ENCODE assay signal across 9 mouse cellular contexts in the genomic region with DNA sequence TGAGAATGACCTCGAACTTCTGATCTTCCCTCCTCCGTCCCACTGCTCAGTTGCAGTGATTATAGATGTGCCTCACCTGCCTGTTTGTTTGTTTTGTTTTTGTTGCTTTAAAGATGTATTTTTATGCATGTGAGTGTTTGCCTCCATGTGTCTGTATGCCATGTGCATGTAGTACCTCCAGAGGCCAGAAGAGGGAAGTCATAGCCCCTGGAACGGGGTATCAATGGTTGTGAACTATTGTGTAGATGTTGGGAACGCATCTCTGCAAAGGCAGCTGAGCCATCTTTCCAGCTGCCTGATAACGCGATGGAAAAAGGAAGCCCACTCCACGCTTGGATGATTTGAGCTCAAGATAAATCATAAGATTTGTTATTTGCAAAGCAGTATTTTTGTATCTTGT.
A peak's percentile ranks its signal among the peaks of the same experiment; 100 is the strongest.
DNase-seq lines count a peak whose midpoint lies in the region; ATAC-seq lines count a peak whose summit lies in the region.
"Had no signal": no experiment of that assay in that cellular context is flagged by ENCODE, and none has a peak within 500 bp of the region (broad histone marks: within the 10 kb centered on the region; RNA-seq: fewer than 3 reads in every experiment).

No protein-coding gene starts in this region.

- no peak overlapping the region for H3K4me3 ChIP-seq in midbrain, embryonic 14.5 days (replicated peaks; ENCODE audit: low read depth, low read length)
- no peak overlapping the region for H3K4me3 ChIP-seq in midbrain, embryonic 11.5 days (ENCODE audit: low read depth, low read length)
- H3K4me3 ChIP-seq: megakaryocyte, embryonic 14.5 days had no signal

- H3K4me1 ChIP-seq in midbrain, embryonic 14.5 days (ENCODE audit: control insufficient read depth, insufficient read depth, low read length): 0 out of 2 replicates have a peak, but pooled peaks cover 3% of the 10 kb centered on the region
- H3K4me1 ChIP-seq in midbrain, embryonic 11.5 days (ENCODE audit: control insufficient read depth, insufficient read depth, low read length): peaks cover 6% of the 10 kb centered on the region

- H3K9me3 ChIP-seq in midbrain, embryonic 14.5 days (ENCODE audit: control insufficient read depth, low read length): no peaks in the 10 kb centered on the region
- H3K9me3 ChIP-seq in midbrain, embryonic 11.5 days (ENCODE audit: control insufficient read depth, low read length): no peaks in the 10 kb centered on the region

- H3K27me3 ChIP-seq in midbrain, embryonic 14.5 days (ENCODE audit: control insufficient read depth, insufficient read depth, low read length): no peaks in the 10 kb centered on the region
- H3K27me3 ChIP-seq in midbrain, embryonic 11.5 days (ENCODE audit: control insufficient read depth, insufficient read depth, low read length): no peaks in the 10 kb centered on the region

- DNase-seq in gastrocnemius, postnatal 10 days: peak; percentile 40
- DNase-seq in gastrocnemius, postnatal 25 days: no peak
- peak; percentile 58 for DNase-seq in midbrain, embryonic 14.5 days
- no peak for DNase-seq in midbrain, embryonic 11.5 days (ENCODE audit: low spot score, missing footprints)
- peak; percentile 68 for DNase-seq in embryo, embryonic 10.5 days (ENCODE audit: low spot score)
- peak; percentile 17 to 22 for DNase-seq in spleen, postnatal 36 days (ENCODE audit: low spot score in 2 of 2)
- DNase-seq in right cerebral cortex, postnatal 25 days: no peak
- no peak for DNase-seq in layer of hippocampus, adult 18-20 months (ENCODE audit: low spot score in 2 of 2)

- no peak overlapping the region for H3K27ac ChIP-seq in midbrain, embryonic 14.5 days (replicated peaks; ENCODE audit: low read depth, low read length)
- no peak overlapping the region for H3K27ac ChIP-seq in midbrain, embryonic 11.5 days (ENCODE audit: low read depth, low read length)

- WGBS in midbrain, embryonic 14.5 days: 77% methylated on average over 7 of the region's 7 CpGs
- WGBS in midbrain, embryonic 11.5 days: 75% methylated on average over 7 of the region's 7 CpGs

- H3K36me3 ChIP-seq in midbrain, embryonic 14.5 days (ENCODE audit: control insufficient read depth, insufficient read depth, low read length): no peaks in the 10 kb centered on the region
- H3K36me3 ChIP-seq in midbrain, embryonic 11.5 days (ENCODE audit: control insufficient read depth, insufficient read depth, low read length): no peaks in the 10 kb centered on the region

- H3K9ac ChIP-seq in midbrain, embryonic 14.5 days (replicated peaks; ENCODE audit: low read length): no peak overlapping the region
- H3K9ac ChIP-seq in midbrain, embryonic 11.5 days (ENCODE audit: low read length): no peak overlapping the region

- no peak overlapping the region for H3K4me2 ChIP-seq in midbrain, embryonic 14.5 days (ENCODE audit: low read length)
- no peak overlapping the region for H3K4me2 ChIP-seq in midbrain, embryonic 11.5 days

- ATAC-seq in midbrain, embryonic 14.5 days (ENCODE audit: low FRiP score, low TSS enrichment): no peak
- no peak for ATAC-seq in midbrain, embryonic 11.5 days (ENCODE audit: low FRiP score)

Comparison
In these comparisons a context has a peak if more than half of its experiments do, and no peak if none do; other contexts are left out.
1. DNase-seq: peak in gastrocnemius, postnatal 10 days (single experiment), midbrain, embryonic 14.5 days (single experiment), embryo, embryonic 10.5 days (single experiment) and spleen, postnatal 36 days (2 of 2); none in gastrocnemius, postnatal 25 days (single experiment), midbrain, embryonic 11.5 days (single experiment), right cerebral cortex, postnatal 25 days (single experiment) and layer of hippocampus, adult 18-20 months (0 of 2).